In the genomic region with DNA sequence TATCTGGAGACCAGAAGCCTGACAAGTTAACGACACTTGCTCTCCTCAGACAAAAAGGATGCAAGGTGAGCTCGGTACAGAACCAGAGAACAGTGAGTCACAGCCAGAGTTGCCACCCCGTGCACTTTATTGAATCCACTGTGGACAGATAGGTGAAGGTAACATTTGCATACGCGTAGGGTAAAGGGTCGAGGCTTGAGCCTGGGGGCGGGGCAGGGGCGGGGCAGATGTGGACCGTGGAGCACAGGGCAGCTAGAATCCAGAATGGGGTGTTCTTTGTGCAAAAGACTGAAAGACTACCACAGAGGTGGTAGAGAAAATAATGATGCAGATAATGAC, we compare ENCODE assay signal across 8 mouse cellular contexts. TPM values are rescaled to one million over a fixed set of nuclear protein-coding genes. Genes with fewer than 3 reads are reported as not detected.
DNase-seq lines count a peak whose midpoint lies in the region; ATAC-seq and TF ChIP-seq lines count a peak whose summit lies in the region.

No protein-coding gene starts in this region.

- no peak for ATAC-seq in heart, embryonic 11.5 days (replicated peaks; ENCODE audit: insufficient number of reproducible peaks, low FRiP score, low TSS enrichment)
- ATAC-seq in embryonic facial prominence, embryonic 14.5 days (ENCODE audit: low read depth): no peak
- ATAC-seq in kidney, postnatal 0 days (replicated peaks; ENCODE audit: low FRiP score, low read depth): no peak

- TF ChIP-seq POLR2A in myocyte (IDR thresholded peaks at IDR 0.05; ENCODE audit: insufficient read length, low read depth): no peak

- peak overlapping the region; percentile 81 for H3K4me2 ChIP-seq in heart, embryonic 11.5 days
- H3K4me2 ChIP-seq in embryonic facial prominence, embryonic 14.5 days (ENCODE audit: low read depth, low read length): peak overlapping the region; percentile 79
- peak overlapping the region; percentile 64 for H3K4me2 ChIP-seq in kidney, postnatal 0 days (ENCODE audit: low read length)
- peak overlapping the region; percentile 76 for H3K4me2 ChIP-seq in myocyte (ENCODE audit: low read depth)

- H3K9me3 ChIP-seq in heart, embryonic 11.5 days (replicated peaks; ENCODE audit: control insufficient read depth, low read length): no peaks in the 10 kb centered on the region
- no peaks in the 10 kb centered on the region for H3K9me3 ChIP-seq in embryonic facial prominence, embryonic 14.5 days (ENCODE audit: control insufficient read depth, low read length)
- no peaks in the 10 kb centered on the region for H3K9me3 ChIP-seq in kidney, postnatal 0 days (replicated peaks; ENCODE audit: low read length)

- peak overlapping the region; percentile 76; the same call in 1 of the 2 replicates for H3K27ac ChIP-seq in heart, embryonic 11.5 days (ENCODE audit: low read depth, low read length)
- H3K27ac ChIP-seq in embryonic facial prominence, embryonic 14.5 days (replicated peaks; ENCODE audit: low read depth, low read length): peak overlapping the region; percentile 94
- no peak overlapping the region for H3K27ac ChIP-seq in kidney, postnatal 0 days

- H3K36me3 ChIP-seq in heart, embryonic 11.5 days (ENCODE audit: control insufficient read depth, insufficient read depth, low read length): no peaks in the 10 kb centered on the region
- H3K36me3 ChIP-seq in embryonic facial prominence, embryonic 14.5 days (ENCODE audit: control insufficient read depth, insufficient read depth, low read length): peaks cover 14% of the 10 kb centered on the region; the same call in 1 of the 2 replicates
- H3K36me3 ChIP-seq in kidney, postnatal 0 days (ENCODE audit: insufficient read depth, low read length): no peaks in the 10 kb centered on the region
- H3K36me3 ChIP-seq in myocyte (ENCODE audit: control insufficient read depth, insufficient read depth): peaks cover 3% of the 10 kb centered on the region

- H3ac ChIP-seq in myocyte (ENCODE audit: control insufficient read depth, insufficient read length): peak overlapping the region; percentile 16

- H3K4me1 ChIP-seq in heart, embryonic 11.5 days (ENCODE audit: control insufficient read depth, insufficient read depth, low read length): peaks cover 4% of the 10 kb centered on the region
- H3K4me1 ChIP-seq in embryonic facial prominence, embryonic 14.5 days (ENCODE audit: control insufficient read depth, insufficient read depth, low read length): peaks cover 44% of the 10 kb centered on the region
- H3K4me1 ChIP-seq in kidney, postnatal 0 days (replicated peaks; ENCODE audit: insufficient read depth, low read length): peaks cover 32% of the 10 kb centered on the region

- H3K27me3 ChIP-seq in heart, embryonic 11.5 days (ENCODE audit: control insufficient read depth, insufficient read depth, low read length): no peaks in the 10 kb centered on the region
- H3K27me3 ChIP-seq in embryonic facial prominence, embryonic 14.5 days (replicated peaks; ENCODE audit: control insufficient read depth, insufficient read depth, low read length): no peaks in the 10 kb centered on the region
- no peaks in the 10 kb centered on the region for H3K27me3 ChIP-seq in kidney, postnatal 0 days (ENCODE audit: insufficient read depth, low read length)
- H3K27me3 ChIP-seq in myocyte (ENCODE audit: control insufficient read depth, insufficient read depth, insufficient read length): no peaks in the 10 kb centered on the region

- DNase-seq in heart, postnatal 14 days: no peak
- DNase-seq in embryonic facial prominence, embryonic 14.5 days (ENCODE audit: low spot score): no peak
- DNase-seq in kidney, postnatal 0 days (ENCODE audit: low spot score): no peak
- no peak for DNase-seq in left cerebral cortex, postnatal 10 days (ENCODE audit: extremely low spot score in 1 of 2, low spot score in 2 of 2)
- DNase-seq in ovary, adult 18-20 months (ENCODE audit: low spot score): no peak
- DNase-seq in cerebellum, postnatal 14 days: no peak

- 5% methylated on average over 9 of the region's 9 CpGs for WGBS in heart, embryonic 11.5 days (ENCODE audit: insufficient replicate concordance)
- 8% methylated on average over 9 of the region's 9 CpGs for WGBS in embryonic facial prominence, embryonic 14.5 days
- 6% methylated on average over 9 of the region's 9 CpGs for WGBS in kidney, postnatal 0 days

- TF ChIP-seq CTCF in kidney, postnatal 0 days (IDR thresholded peaks at IDR 0.05; ENCODE audit: low read depth): no peak

- intact Hi-C loops in heart, postnatal 14 days (cut with DNase I): loop anchor here (2.0 to 5.0 kb wide), 2 partner anchors 14 to 47 kb away; partner anchors contain the start of gene Pgghg
- intact Hi-C loops in left cerebral cortex, postnatal 10 days (cut with DNase I): loop anchor here (5.0 kb wide), 1 partner anchor 53 kb away; no protein-coding TSS in a partner anchor

- peak overlapping the region; percentile 75 for H3K9ac ChIP-seq in heart, embryonic 11.5 days (ENCODE audit: low read depth, low read length)
- H3K9ac ChIP-seq in embryonic facial prominence, embryonic 14.5 days (ENCODE audit: low read depth, low read length): peak overlapping the region; percentile 71
- H3K9ac ChIP-seq in kidney, postnatal 0 days (ENCODE audit: low read depth, low read length): peak overlapping the region; percentile 65

- peak overlapping the region; percentile 56 for H3K4me3 ChIP-seq in heart, embryonic 11.5 days (ENCODE audit: low read depth, low read length)
- peak overlapping the region; percentile 56 for H3K4me3 ChIP-seq in embryonic facial prominence, embryonic 14.5 days (ENCODE audit: low read depth, low read length)
- H3K4me3 ChIP-seq in kidney, postnatal 0 days (replicated peaks; ENCODE audit: low read depth, low read length): peak overlapping the region; percentile 56
- peak overlapping the region; percentile 90 for H3K4me3 ChIP-seq in myocyte

- H3K79me2 ChIP-seq in myocyte (ENCODE audit: control insufficient read depth, insufficient read depth): peaks cover 35% of the 10 kb centered on the region

TF ChIP-seq in myocyte, 11 proteins besides CTCF, POLR2A, EP300 and RAD21:
- TF ChIP-seq POLR2AphosphoS2 (IDR thresholded peaks at IDR 0.05; ENCODE audit: insufficient read length, low read depth): no peak
- TF ChIP-seq MAX (IDR thresholded peaks at IDR 0.05; ENCODE audit: low read depth): no peak
- no peak for TF ChIP-seq USF1 (IDR thresholded peaks at IDR 0.05; ENCODE audit: low read depth)
- TF ChIP-seq SRF (IDR thresholded peaks at IDR 0.05; ENCODE audit: control insufficient read depth, insufficient read length, low read depth): no peak
- no peak for TF ChIP-seq TCF12 (IDR thresholded peaks at IDR 0.05; ENCODE audit: insufficient read depth, poor library complexity, severe bottlenecking)
- no peak for TF ChIP-seq MYOG (IDR thresholded peaks at IDR 0.05; ENCODE audit: control insufficient read depth in 1 of 3, insufficient read depth in 1 of 3, insufficient read length in 2 of 3, low read depth in 2 of 3)
- TF ChIP-seq CEBPB (IDR thresholded peaks at IDR 0.05; ENCODE audit: insufficient read depth, poor library complexity, severe bottlenecking): no peak
- TF ChIP-seq MYOD1 (IDR thresholded peaks at IDR 0.05; ENCODE audit: control insufficient read depth in 1 of 3, insufficient read length in 2 of 3, low read depth in 2 of 3): no peak
- TF ChIP-seq REST (IDR thresholded peaks at IDR 0.05; ENCODE audit: insufficient read depth, insufficient read length): no peak
- no peak for TF ChIP-seq TCF3 (IDR thresholded peaks at IDR 0.05; ENCODE audit: insufficient read length, low read depth)
- no peak for TF ChIP-seq E2F4 (IDR thresholded peaks at IDR 0.05; ENCODE audit: insufficient read depth)
TF ChIP-seq in myocyte: peak in this region for 0.

RNA-seq across cellular contexts. Expression of gene Gm45717, which starts 1.0 kb away (rescaled TPM):
- polyA plus RNA-seq in heart, embryonic 11.5 days (2014; fragmentation: Nextera tagmentation; extraction: Ambion mirVana): 0.46 TPM in 1 of 2 replicates, not detected in the other
- total RNA-seq in heart, postnatal 14 days (2021): not detected
- polyA plus RNA-seq in embryonic facial prominence, embryonic 14.5 days (2014; fragmentation: Nextera tagmentation; extraction: Ambion mirVana): 0.89 TPM in 1 of 2 replicates, not detected in the other
- 0.45 and 0.68 TPM in 2 replicates for polyA plus RNA-seq in kidney, postnatal 0 days (2015; fragmentation: Nextera tagmentation; extraction: Ambion mirVana)
- 0.12 TPM for polyA plus RNA-seq in myocyte (2012; fragmentation: generic; extraction: Trizol)
- total RNA-seq in left cerebral cortex, postnatal 10 days (2021): not detected

RNA-seq across cellular contexts. Expression of gene Ifitm2, which starts 1.1 kb away (rescaled TPM):
- polyA plus RNA-seq in heart, embryonic 11.5 days (2014; fragmentation: Nextera tagmentation; extraction: Ambion mirVana): 420 and 429 TPM in 2 replicates
- 100 to 1,000 TPM; 130 TPM for total RNA-seq in heart, postnatal 14 days (2021)
- 1,406 and 1,438 TPM in 2 replicates for polyA plus RNA-seq in embryonic facial prominence, embryonic 14.5 days (2014; fragmentation: Nextera tagmentation; extraction: Ambion mirVana)
- polyA plus RNA-seq in kidney, postnatal 0 days (2015; fragmentation: Nextera tagmentation; extraction: Ambion mirVana): 1,203 and 1,251 TPM in 2 replicates
- 493 TPM for polyA plus RNA-seq in myocyte (2012; fragmentation: generic; extraction: Trizol)
- 10 to 100 TPM; 18.0 to 20.0 TPM for total RNA-seq in left cerebral cortex, postnatal 10 days (2021)

RNA-seq across cellular contexts. Expression of gene Ifitm5, which starts 4.6 kb away (rescaled TPM):
- 0.34 TPM in 1 of 2 replicates, not detected in the other for polyA plus RNA-seq in heart, embryonic 11.5 days (2014; fragmentation: Nextera tagmentation; extraction: Ambion mirVana)
- total RNA-seq in heart, postnatal 14 days (2021): under 1 TPM; 0.38 to 0.80 TPM
- 108 and 179 TPM in 2 replicates for polyA plus RNA-seq in embryonic facial prominence, embryonic 14.5 days (2014; fragmentation: Nextera tagmentation; extraction: Ambion mirVana)
- polyA plus RNA-seq in kidney, postnatal 0 days (2015; fragmentation: Nextera tagmentation; extraction: Ambion mirVana): 1.5 and 2.2 TPM in 2 replicates
- 0.47 TPM for polyA plus RNA-seq in myocyte (2012; fragmentation: generic; extraction: Trizol)
- not detected for total RNA-seq in left cerebral cortex, postnatal 10 days (2021)

RNA-seq across cellular contexts. Expression of gene Ifitm1, which starts 12.3 kb away (rescaled TPM):
- 4.8 and 7.6 TPM in 2 replicates for polyA plus RNA-seq in heart, embryonic 11.5 days (2014; fragmentation: Nextera tagmentation; extraction: Ambion mirVana)
- 1 to 10 TPM; 3.1 to 4.2 TPM for total RNA-seq in heart, postnatal 14 days (2021)
- 63.4 and 76.6 TPM in 2 replicates for polyA plus RNA-seq in embryonic facial prominence, embryonic 14.5 days (2014; fragmentation: Nextera tagmentation; extraction: Ambion mirVana)
- 117 and 163 TPM in 2 replicates for polyA plus RNA-seq in kidney, postnatal 0 days (2015; fragmentation: Nextera tagmentation; extraction: Ambion mirVana)
- 19.9 TPM for polyA plus RNA-seq in myocyte (2012; fragmentation: generic; extraction: Trizol)
- total RNA-seq in left cerebral cortex, postnatal 10 days (2021): 1 to 10 TPM; 3.2 to 3.3 TPM

RNA-seq across cellular contexts. Expression of gene Pgghg, which starts 13.5 kb away (rescaled TPM):
- polyA plus RNA-seq in heart, embryonic 11.5 days (2014; fragmentation: Nextera tagmentation; extraction: Ambion mirVana): 11.1 and 12.0 TPM in 2 replicates
- 1 to 10 TPM; 7.4 to 7.7 TPM for total RNA-seq in heart, postnatal 14 days (2021)
- polyA plus RNA-seq in embryonic facial prominence, embryonic 14.5 days (2014; fragmentation: Nextera tagmentation; extraction: Ambion mirVana): 22.7 and 25.5 TPM in 2 replicates
- 20.3 and 20.7 TPM in 2 replicates for polyA plus RNA-seq in kidney, postnatal 0 days (2015; fragmentation: Nextera tagmentation; extraction: Ambion mirVana)
- polyA plus RNA-seq in myocyte (2012; fragmentation: generic; extraction: Trizol): 11.6 TPM
- 1 to 10 TPM; 2.4 to 3.9 TPM for total RNA-seq in left cerebral cortex, postnatal 10 days (2021)

Comparison
In these comparisons a context has a peak if more than half of its experiments do, and no peak if none do; other contexts are left out.
1. RNA of gene Ifitm5, which starts 4.6 kb away (polyA plus RNA-seq): 108 to 179 TPM in embryonic facial prominence, embryonic 14.5 days; 1.5 to 2.2 TPM in kidney, postnatal 0 days, 0.47 TPM in myocyte (single experiment) and 0.34 TPM in heart, embryonic 11.5 days; every median in the first group is over 10 times any median in the second.
2. Peak in every context shown above with its lines, with median percentiles within 50 percentile points of each other: H3K4me2 ChIP-seq, H3K4me3 ChIP-seq and H3K9ac ChIP-seq.